Mouse (Mus musculus): ENCODE measurements around the gene Gap43.

- TF ChIP-seq POLR2A (IDR thresholded peaks at IDR 0.05; ENCODE audit: low read depth, low read length): no peak
- TF ChIP-seq ZKSCAN1 (IDR thresholded peaks at IDR 0.05; ENCODE audit: borderline replicate concordance, low read depth, low read length): no peak
- no peak for TF ChIP-seq USF1 (IDR thresholded peaks at IDR 0.05; ENCODE audit: low read depth, low read length)
- TF ChIP-seq JUND (conservative IDR thresholded peaks at IDR 0.05; ENCODE audit: low read depth, low read length): no peak
Observed at GRCm38 (mm10) chr16:42337663-42338062, 2.8 kb downstream of the Gap43 start.
